Mouse (Mus musculus): Measurements from ENCODE around the gene Pla2g12b. TPM values are rescaled to one million over a fixed set of nuclear protein-coding genes. Genes with fewer than 3 reads are reported as not detected.

Gene Pla2g12b
- polyA plus RNA-seq, 1 experiment = 0.41 TPM

DNA sequence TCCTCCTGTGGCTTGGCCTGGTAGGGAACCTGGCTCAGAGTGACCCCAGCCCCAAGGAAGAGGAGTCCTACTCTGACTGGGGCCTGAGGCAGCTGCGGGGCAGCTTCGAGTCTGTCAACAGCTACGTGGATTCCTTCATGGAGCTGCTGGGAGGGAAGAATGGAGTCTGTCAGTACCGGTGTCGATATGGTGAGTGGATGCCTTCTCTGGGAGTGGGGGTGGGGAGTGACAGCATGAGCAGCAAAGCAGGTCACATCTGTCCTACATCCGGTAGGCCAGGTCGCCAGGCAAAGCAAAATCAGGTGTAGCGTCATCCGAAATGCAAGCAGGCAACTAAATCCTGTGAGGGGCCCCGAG, 311 bp downstream of the Pla2g12b start:
- WGBS = 67% methylated on average over 10 of the region's 10 CpGs
- no peak overlapping the region for H3K4me3 ChIP-seq (replicated peaks; ENCODE audit: extremely low read depth, low read depth, low read length)
- no peaks in the 10 kb centered on the region for H3K4me1 ChIP-seq (ENCODE audit: control insufficient read depth, insufficient read depth, low read length)
- DNase-seq = no peak
- TF ChIP-seq CTCF (IDR thresholded peaks at IDR 0.05; ENCODE audit: insufficient read depth, low read length) = no peak
- TF ChIP-seq POLR2A (IDR thresholded peaks at IDR 0.05; ENCODE audit: borderline replicate concordance, extremely low read depth, low read depth, low read length) = no peak

DNA sequence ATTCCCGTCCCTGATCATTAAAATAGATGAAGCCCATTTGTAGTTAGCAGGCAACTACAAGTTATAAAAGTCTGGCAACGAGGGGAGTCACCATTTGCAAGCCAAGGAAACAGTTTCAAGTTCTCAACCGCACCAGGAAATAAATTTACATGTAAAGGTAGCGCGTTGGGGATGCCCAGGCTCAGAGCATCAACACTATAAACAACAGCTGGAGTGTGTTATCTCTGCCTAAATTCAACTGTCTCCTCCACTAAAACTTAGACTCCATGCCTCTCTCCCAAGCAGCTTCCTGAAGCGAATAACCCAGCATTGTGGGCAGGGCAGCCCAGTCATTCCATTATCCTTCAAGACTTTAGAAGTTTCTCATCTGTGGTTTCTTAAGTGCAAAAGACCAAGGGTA, 5.0 kb downstream of the Pla2g12b start:
- Histone ChIP-seq H3K4me1 (ENCODE audit: control insufficient read depth, insufficient read depth, low read length) (no peaks in the 10 kb centered on the region), H3K4me3 (replicated peaks; ENCODE audit: extremely low read depth, low read depth, low read length) (no peak overlapping the region)
- no peak for DNase-seq
- 53% methylated on average over 6 of the region's 6 CpGs for WGBS
- TF ChIP-seq CTCF (IDR thresholded peaks at IDR 0.05; ENCODE audit: insufficient read depth, low read length) = no peak
- TF ChIP-seq POLR2A (IDR thresholded peaks at IDR 0.05; ENCODE audit: borderline replicate concordance, extremely low read depth, low read depth, low read length) = no peak

DNA sequence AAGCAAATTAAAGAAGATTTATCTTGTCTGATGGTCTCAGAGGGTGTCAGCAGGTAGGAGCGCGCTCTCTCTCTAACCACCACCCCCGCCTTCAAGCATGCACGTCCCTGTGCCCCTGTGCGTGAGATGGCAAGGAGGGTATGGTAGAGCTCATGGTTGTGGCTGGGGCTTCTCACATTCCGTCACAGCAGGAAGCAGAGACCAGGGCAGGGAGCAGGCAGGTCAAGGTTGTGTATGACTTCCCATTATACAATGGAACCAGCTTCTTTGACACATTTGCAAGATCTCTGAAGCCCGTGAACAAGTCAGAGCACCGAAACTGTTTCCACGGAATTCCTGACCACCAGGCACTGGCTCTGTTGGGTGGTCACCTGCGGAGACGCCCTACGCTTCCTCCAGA, 6.8 kb downstream of the Pla2g12b start:
- H3K4me1 ChIP-seq (ENCODE audit: control insufficient read depth, insufficient read depth, low read length) = no peaks in the 10 kb centered on the region
- no peak overlapping the region for H3K4me3 ChIP-seq (replicated peaks; ENCODE audit: extremely low read depth, low read depth, low read length)
- WGBS = 69% methylated on average over 12 of the region's 12 CpGs
- TF ChIP-seq POLR2A (IDR thresholded peaks at IDR 0.05; ENCODE audit: borderline replicate concordance, extremely low read depth, low read depth, low read length) = no peak
- TF ChIP-seq CTCF (IDR thresholded peaks at IDR 0.05; ENCODE audit: insufficient read depth, low read length) = no peak
- no peak for DNase-seq

DNA sequence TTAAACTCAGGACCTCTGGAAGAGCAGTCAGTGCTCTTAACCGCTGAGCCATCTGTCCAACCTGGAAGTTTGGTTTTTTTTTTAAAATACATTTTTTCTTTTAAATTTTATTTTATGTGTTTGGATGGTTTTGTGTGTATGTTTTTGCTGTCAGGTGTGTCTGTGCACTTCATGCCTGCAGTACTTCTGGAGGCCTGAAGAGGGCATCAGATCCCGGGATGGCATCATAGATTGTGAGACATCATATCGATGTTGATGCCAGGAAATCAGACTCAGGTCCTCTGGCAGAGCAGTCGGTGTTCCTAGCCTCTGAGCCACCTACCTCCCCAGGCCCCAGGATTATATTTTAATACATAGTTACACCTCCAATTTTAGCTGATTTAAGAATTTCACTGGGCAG, 10.3 kb downstream of the Pla2g12b start:
- no peak for DNase-seq
- TF ChIP-seq POLR2A (IDR thresholded peaks at IDR 0.05; ENCODE audit: borderline replicate concordance, extremely low read depth, low read depth, low read length) (no peak), CTCF (IDR thresholded peaks at IDR 0.05; ENCODE audit: insufficient read depth, low read length) (no peak)
- no peaks in the 10 kb centered on the region for H3K4me1 ChIP-seq (ENCODE audit: control insufficient read depth, insufficient read depth, low read length)
- 93% methylated on average over 4 of the region's 4 CpGs for WGBS
- H3K4me3 ChIP-seq (replicated peaks; ENCODE audit: extremely low read depth, low read depth, low read length) = no peak overlapping the region

DNA sequence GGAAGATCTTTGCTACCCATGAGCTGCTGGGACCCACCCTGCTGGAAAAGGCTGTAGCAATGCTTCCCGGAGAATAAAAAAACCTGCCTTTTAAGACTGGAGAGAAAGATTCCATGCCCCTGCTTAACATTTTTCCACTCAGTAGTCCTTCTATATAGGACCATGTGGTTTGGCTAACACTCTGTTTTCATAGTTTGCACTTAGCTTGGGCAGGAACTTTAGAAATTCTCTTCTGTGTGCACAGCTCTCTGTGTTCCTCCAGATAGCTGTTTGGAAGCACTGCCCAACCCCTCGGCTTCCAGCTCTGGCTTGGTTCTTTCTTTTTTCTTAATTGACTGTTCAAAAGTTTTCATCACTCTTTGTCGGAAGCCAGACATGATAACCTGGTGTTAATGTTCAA, 13.2 kb downstream of the Pla2g12b start:
- no peak for DNase-seq
- Histone ChIP-seq H3K4me1 (ENCODE audit: control insufficient read depth, insufficient read depth, low read length) (no peaks in the 10 kb centered on the region), H3K4me3 (replicated peaks; ENCODE audit: extremely low read depth, low read depth, low read length) (no peak overlapping the region)
- 50% methylated on average over 3 of the region's 3 CpGs for WGBS
- TF ChIP-seq CTCF (IDR thresholded peaks at IDR 0.05; ENCODE audit: insufficient read depth, low read length) (no peak), POLR2A (IDR thresholded peaks at IDR 0.05; ENCODE audit: borderline replicate concordance, extremely low read depth, low read depth, low read length) (no peak)

DNA sequence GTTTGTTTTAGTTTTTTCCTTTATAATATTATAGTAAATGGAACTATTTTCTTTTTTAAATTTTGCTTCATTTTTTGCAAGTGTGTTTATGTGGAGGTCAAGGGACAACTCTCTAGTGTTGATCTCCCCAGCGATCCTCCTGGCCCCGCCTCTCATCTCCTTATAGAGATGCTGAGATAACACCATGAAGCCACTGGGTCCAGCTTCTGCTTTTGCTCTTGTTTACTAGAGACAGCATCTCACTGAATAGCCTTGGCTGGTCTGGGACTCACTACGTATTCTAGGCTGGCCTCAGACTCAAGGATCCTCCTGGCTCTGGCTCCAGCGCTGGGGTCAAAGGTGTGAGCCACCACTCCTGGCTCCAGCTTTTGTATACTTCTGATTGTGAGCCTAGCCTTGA, 16.1 kb downstream of the Pla2g12b start:
- TF ChIP-seq CTCF (IDR thresholded peaks at IDR 0.05; ENCODE audit: insufficient read depth, low read length) (no peak), POLR2A (IDR thresholded peaks at IDR 0.05; ENCODE audit: borderline replicate concordance, extremely low read depth, low read depth, low read length) (no peak)
- Histone ChIP-seq H3K4me3 (replicated peaks; ENCODE audit: extremely low read depth, low read depth, low read length) (no peak overlapping the region), H3K4me1 (ENCODE audit: control insufficient read depth, insufficient read depth, low read length) (no peaks in the 10 kb centered on the region)
- DNase-seq = no peak
- 86% methylated on average over 4 of the region's 4 CpGs for WGBS

DNA sequence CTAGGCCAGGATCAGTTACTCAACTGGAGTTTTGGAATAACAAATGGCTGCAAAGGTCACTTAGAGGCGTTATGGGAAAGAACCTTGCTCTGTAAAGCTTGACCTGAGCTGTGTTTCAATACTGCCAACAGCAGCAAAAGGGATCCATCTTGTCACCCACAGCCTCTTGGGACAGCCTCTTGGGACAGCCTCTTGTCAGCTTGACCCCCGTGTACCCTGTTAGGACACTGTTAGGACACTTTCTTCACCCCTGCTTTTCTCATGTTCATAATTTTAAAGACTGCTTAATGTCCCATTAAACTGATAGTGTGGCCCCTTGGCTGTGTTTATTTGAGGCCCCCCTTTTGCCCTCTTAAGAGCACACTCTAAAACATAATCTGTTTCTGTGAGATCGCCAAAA, 21.0 kb downstream of the Pla2g12b start:
- Histone ChIP-seq H3K4me1 (ENCODE audit: control insufficient read depth, insufficient read depth, low read length) (no peaks in the 10 kb centered on the region), H3K4me3 (replicated peaks; ENCODE audit: extremely low read depth, low read depth, low read length) (no peak overlapping the region)
- WGBS = 69% methylated on average over 3 of the region's 3 CpGs
- no peak for TF ChIP-seq POLR2A (IDR thresholded peaks at IDR 0.05; ENCODE audit: borderline replicate concordance, extremely low read depth, low read depth, low read length)
- TF ChIP-seq CTCF (IDR thresholded peaks at IDR 0.05; ENCODE audit: insufficient read depth, low read length) = no peak
- no peak for DNase-seq

DNA sequence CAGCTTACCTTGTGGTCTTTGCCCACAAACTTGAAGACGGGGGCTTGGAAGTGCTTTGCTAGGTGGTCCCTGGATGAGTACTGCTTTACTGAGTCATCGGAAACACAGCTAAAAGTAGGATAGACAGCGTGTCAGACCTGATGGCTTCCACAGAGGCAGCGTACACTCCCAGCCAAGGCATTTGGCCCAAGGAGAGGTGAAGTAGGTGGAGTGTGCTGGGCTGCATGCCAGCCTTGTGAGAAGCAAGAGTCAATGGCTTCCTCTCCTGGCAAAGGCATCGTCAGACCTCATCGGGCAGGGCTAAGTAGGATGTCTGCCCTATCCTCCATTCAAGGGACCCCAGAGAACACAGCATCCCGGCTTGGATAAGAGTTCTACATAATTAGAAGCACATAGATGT, 21.9 kb downstream of the Pla2g12b start:
- no peaks in the 10 kb centered on the region for H3K4me1 ChIP-seq (ENCODE audit: control insufficient read depth, insufficient read depth, low read length)
- 30% methylated on average over 7 of the region's 7 CpGs for WGBS
- TF ChIP-seq POLR2A (IDR thresholded peaks at IDR 0.05; ENCODE audit: borderline replicate concordance, extremely low read depth, low read depth, low read length) (peak; percentile 22; the same call in 1 of the 2 replicates), CTCF (IDR thresholded peaks at IDR 0.05; ENCODE audit: insufficient read depth, low read length) (no peak)
- no peak overlapping the region for H3K4me3 ChIP-seq (replicated peaks; ENCODE audit: extremely low read depth, low read depth, low read length)
- peak; percentile 83 for DNase-seq

DNA sequence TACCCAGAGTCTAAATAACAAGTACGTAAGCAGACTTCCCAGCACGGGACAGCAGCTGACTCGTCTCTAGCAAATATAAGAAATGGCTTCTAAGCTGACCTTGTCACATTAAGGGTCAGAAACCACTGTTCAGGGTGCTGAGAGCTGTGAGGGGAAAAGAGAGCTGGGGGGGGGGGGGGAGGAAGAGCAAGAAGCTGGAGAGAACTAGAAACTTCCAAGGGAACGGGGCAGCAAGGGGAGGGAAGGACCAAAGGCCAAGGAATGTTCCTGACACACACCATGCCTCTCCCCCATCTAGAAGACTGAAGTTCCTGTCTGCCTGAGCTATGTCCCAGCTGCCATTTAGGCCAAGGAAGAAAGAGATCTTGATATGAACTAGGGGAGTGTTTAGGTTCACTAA, 22.9 kb downstream of the Pla2g12b start:
- 69% methylated on average over 4 of the region's 4 CpGs for WGBS
- H3K4me3 ChIP-seq (replicated peaks; ENCODE audit: extremely low read depth, low read depth, low read length) = no peak overlapping the region
- DNase-seq = no peak
- TF ChIP-seq POLR2A (IDR thresholded peaks at IDR 0.05; ENCODE audit: borderline replicate concordance, extremely low read depth, low read depth, low read length) = no peak
- no peak for TF ChIP-seq CTCF (IDR thresholded peaks at IDR 0.05; ENCODE audit: insufficient read depth, low read length)
- H3K4me1 ChIP-seq (ENCODE audit: control insufficient read depth, insufficient read depth, low read length) = no peaks in the 10 kb centered on the region

DNA sequence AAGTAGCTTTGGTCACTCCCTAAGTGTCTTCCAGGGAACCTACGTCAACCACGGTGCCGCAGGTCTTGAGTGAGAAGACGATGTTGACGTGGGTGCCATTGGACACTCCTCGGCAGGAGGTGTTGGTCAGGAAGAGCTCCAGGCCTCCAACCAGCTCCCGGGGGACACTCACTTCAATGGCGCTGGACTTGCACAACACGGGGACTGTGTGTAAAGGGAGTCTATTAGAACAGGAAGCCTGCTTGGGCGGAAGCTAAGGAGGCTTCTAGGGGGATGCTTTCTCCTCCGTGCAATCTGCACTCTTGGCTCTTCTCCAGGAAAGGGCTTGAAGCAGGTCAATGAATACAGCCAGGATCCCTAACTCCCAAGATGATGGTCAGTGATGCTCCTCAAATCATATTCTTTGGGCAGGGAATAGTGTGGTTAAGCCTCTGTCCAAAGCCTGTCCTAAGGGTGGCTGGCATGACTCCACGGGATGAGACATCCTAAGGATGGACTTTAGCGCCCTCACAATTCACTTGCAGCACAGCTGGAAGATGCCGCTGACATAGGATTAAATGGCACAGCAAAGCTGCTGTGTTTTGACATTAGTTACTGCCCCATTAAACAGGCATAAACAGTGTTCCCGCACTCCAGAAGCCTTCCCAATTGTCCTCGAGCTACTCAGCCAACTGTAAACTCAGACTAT, 26.1 kb downstream of the Pla2g12b start:
- TF ChIP-seq CTCF (IDR thresholded peaks at IDR 0.05; ENCODE audit: insufficient read depth, low read length) (no peak), POLR2A (IDR thresholded peaks at IDR 0.05; ENCODE audit: borderline replicate concordance, extremely low read depth, low read depth, low read length) (no peak)
- no peak for DNase-seq
- Histone ChIP-seq H3K4me1 (ENCODE audit: control insufficient read depth, insufficient read depth, low read length) (no peaks in the 10 kb centered on the region), H3K4me3 (replicated peaks; ENCODE audit: extremely low read depth, low read depth, low read length) (no peak overlapping the region)
- 75% methylated on average over 16 of the region's 16 CpGs for WGBS
